12 mouse cellular contexts compared by ENCODE assay signal in the genomic region with DNA sequence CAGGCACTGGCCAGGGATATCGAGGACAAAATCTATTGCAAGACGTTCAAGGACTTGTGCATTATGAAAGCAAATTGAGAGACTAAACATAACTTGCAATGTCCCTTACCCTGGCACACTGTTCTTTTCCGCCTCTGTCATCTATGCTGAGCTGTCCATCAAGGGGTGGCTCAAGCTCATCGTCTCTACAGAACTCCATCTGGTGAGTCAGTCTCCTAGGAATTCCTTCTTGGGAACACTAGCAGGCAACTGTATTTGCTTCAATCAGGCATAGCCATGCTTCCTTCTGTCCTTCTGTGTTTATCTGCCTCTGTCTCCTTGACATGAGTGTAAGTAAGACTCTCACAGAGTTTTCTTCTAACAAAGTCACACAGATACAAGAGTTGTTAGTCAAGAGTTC.
"Had no signal": no experiment of that assay in that cellular context is flagged by ENCODE, and none has a peak within 500 bp of the region (broad histone marks: within the 10 kb centered on the region; RNA-seq: fewer than 3 reads in every experiment).

No protein-coding gene starts in this region.

- H3K27me3 ChIP-seq: liver, embryonic 13.5 days; stomach, embryonic 15.5 days had no signal

- DNase-seq: kidney, postnatal 25 days; layer of hippocampus, adult 9-11 months; liver, embryonic 13.5 days; lung, adult 2 months; lung, postnatal 14 days; lung, postnatal 4 days; midbrain, embryonic 14.5 days; retina, postnatal 1 day; right cerebral cortex, postnatal 25 days; spleen, adult 18-20 months; thymus, postnatal 25 days had no signal
